Mouse (Mus musculus): ENCODE measurements around the gene C9orf72. TPM values are rescaled to one million over a fixed set of nuclear protein-coding genes. Genes with fewer than 3 reads are reported as not detected.

Gene C9orf72
- polyA plus RNA-seq, 1 experiment: 35.8 TPM

GRCm38 (mm10) chr4:35156149-35156611 is 69.8 kb downstream of the C9orf72 start:
- H3K27ac ChIP-seq (ENCODE audit: insufficient read depth, low read length): peak overlapping the region; percentile 32; the same call in 1 of the 2 replicates
- H3K4me3 ChIP-seq (replicated peaks; ENCODE audit: insufficient read depth, low read depth, low read length): peak overlapping the region; percentile 31
- no peaks in the 10 kb centered on the region; the same call in 1 of the 2 replicates for H3K27me3 ChIP-seq (ENCODE audit: control insufficient read depth, insufficient read depth, low read length)
- no peaks in the 10 kb centered on the region for H3K4me1 ChIP-seq (ENCODE audit: control insufficient read depth, insufficient read depth, low read length)
- TF ChIP-seq CTCF (IDR thresholded peaks at IDR 0.05; ENCODE audit: borderline replicate concordance, insufficient read depth, low read depth, low read length) (no peak), POLR2A (IDR thresholded peaks at IDR 0.05; ENCODE audit: borderline replicate concordance, insufficient read depth, low read length) (no peak)
- peak; percentile 33 to 34 for DNase-seq
- WGBS: 1% methylated on average over 26 of the region's 26 CpGs

GRCm38 (mm10) chr4:35155132-35155922 is 70.6 kb downstream of the C9orf72 start:
- 28% methylated on average over 20 of the region's 20 CpGs for WGBS
- H3K27ac ChIP-seq (ENCODE audit: insufficient read depth, low read length): no peak overlapping the region
- no peaks in the 10 kb centered on the region; the same call in 1 of the 2 replicates for H3K27me3 ChIP-seq (ENCODE audit: control insufficient read depth, insufficient read depth, low read length)
- H3K4me3 ChIP-seq (replicated peaks; ENCODE audit: insufficient read depth, low read depth, low read length): no peak overlapping the region
- H3K4me1 ChIP-seq (ENCODE audit: control insufficient read depth, insufficient read depth, low read length): no peaks in the 10 kb centered on the region
- DNase-seq: peak; percentile 11 to 20
- TF ChIP-seq CTCF (IDR thresholded peaks at IDR 0.05; ENCODE audit: borderline replicate concordance, insufficient read depth, low read depth, low read length) (no peak), POLR2A (IDR thresholded peaks at IDR 0.05; ENCODE audit: borderline replicate concordance, insufficient read depth, low read length) (no peak)

- Histone ChIP-seq H3K4me3 (replicated peaks; ENCODE audit: insufficient read depth, low read depth, low read length) (no peak overlapping the region), H3K27ac (ENCODE audit: insufficient read depth, low read length) (no peak overlapping the region), H3K4me1 (ENCODE audit: control insufficient read depth, insufficient read depth, low read length) (no peaks in the 10 kb centered on the region), H3K27me3 (ENCODE audit: control insufficient read depth, insufficient read depth, low read length) (no peaks in the 10 kb centered on the region; the same call in 1 of the 2 replicates)
- 51% methylated on average over 3 of the region's 3 CpGs for WGBS
- no peak for DNase-seq
- TF ChIP-seq POLR2A (IDR thresholded peaks at IDR 0.05; ENCODE audit: borderline replicate concordance, insufficient read depth, low read length) (no peak), CTCF (IDR thresholded peaks at IDR 0.05; ENCODE audit: borderline replicate concordance, insufficient read depth, low read depth, low read length) (no peak)
Measured at GRCm38 (mm10) chr4:35154051-35154450, 71.9 kb downstream of the C9orf72 start.

- no peak for TF ChIP-seq CTCF (IDR thresholded peaks at IDR 0.05; ENCODE audit: borderline replicate concordance, insufficient read depth, low read depth, low read length)
- Histone ChIP-seq H3K27ac (ENCODE audit: insufficient read depth, low read length) (no peak within 1 kb of the TSS), H3K4me1 (ENCODE audit: control insufficient read depth, insufficient read depth, low read length) (no peaks in the 10 kb centered on the region), H3K4me3 (replicated peaks; ENCODE audit: insufficient read depth, low read depth, low read length) (no peak within 1 kb of the TSS), H3K27me3 (ENCODE audit: control insufficient read depth, insufficient read depth, low read length) (no peaks in the 10 kb centered on the region; the same call in 1 of the 2 replicates)
- WGBS: 90% methylated on average over 4 of the region's 4 CpGs
- DNase-seq: no peak
Measured at GRCm38 (mm10) chr4:35151756-35152155, 74.2 kb downstream of the C9orf72 start, which contains the start of gene Ifnk. TSS of gene Ifnk (plus strand) at chr4:35152056.

GRCm38 (mm10) chr4:35150706-35151105 is 75.3 kb downstream of the C9orf72 start:
- DNase-seq: no peak
- 88% methylated on average over 3 of the region's 3 CpGs for WGBS
- Histone ChIP-seq H3K4me1 (ENCODE audit: control insufficient read depth, insufficient read depth, low read length) (no peaks in the 10 kb centered on the region), H3K27me3 (ENCODE audit: control insufficient read depth, insufficient read depth, low read length) (no peaks in the 10 kb centered on the region), H3K27ac (ENCODE audit: insufficient read depth, low read length) (no peak overlapping the region), H3K4me3 (replicated peaks; ENCODE audit: insufficient read depth, low read depth, low read length) (no peak overlapping the region)
- no peak for TF ChIP-seq POLR2A (IDR thresholded peaks at IDR 0.05; ENCODE audit: borderline replicate concordance, insufficient read depth, low read length)
- TF ChIP-seq CTCF (IDR thresholded peaks at IDR 0.05; ENCODE audit: borderline replicate concordance, insufficient read depth, low read depth, low read length): no peak

DNA sequence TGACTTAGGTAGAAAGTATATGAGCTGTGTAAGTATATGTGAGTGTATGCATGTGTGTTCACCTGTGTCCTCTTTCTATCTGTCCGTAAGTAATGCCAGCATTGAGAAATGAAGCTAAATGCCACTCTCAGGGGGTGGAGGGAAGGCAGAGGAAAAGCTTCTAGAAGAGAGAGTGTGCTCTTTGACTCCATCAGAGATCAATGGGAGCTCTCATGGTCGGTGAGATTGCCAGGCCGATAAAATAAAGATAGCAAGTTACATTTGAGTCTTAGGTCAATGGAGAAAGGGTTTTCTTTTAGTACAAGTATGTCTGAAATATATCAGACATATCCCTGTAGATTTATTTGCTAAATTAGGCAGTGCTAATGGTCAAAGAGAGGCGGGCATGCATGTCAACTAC is 77.6 kb downstream of the C9orf72 start:
- 96% methylated on average over 4 of the region's 4 CpGs for WGBS
- H3K4me3 ChIP-seq (replicated peaks; ENCODE audit: insufficient read depth, low read depth, low read length): no peak overlapping the region
- no peaks in the 10 kb centered on the region for H3K4me1 ChIP-seq (ENCODE audit: control insufficient read depth, insufficient read depth, low read length)
- DNase-seq: no peak
- no peak for TF ChIP-seq CTCF (IDR thresholded peaks at IDR 0.05; ENCODE audit: borderline replicate concordance, insufficient read depth, low read depth, low read length)
- TF ChIP-seq POLR2A (IDR thresholded peaks at IDR 0.05; ENCODE audit: borderline replicate concordance, insufficient read depth, low read length): no peak
- no peaks in the 10 kb centered on the region for H3K27me3 ChIP-seq (ENCODE audit: control insufficient read depth, insufficient read depth, low read length)
- no peak overlapping the region for H3K27ac ChIP-seq (ENCODE audit: insufficient read depth, low read length)

DNA sequence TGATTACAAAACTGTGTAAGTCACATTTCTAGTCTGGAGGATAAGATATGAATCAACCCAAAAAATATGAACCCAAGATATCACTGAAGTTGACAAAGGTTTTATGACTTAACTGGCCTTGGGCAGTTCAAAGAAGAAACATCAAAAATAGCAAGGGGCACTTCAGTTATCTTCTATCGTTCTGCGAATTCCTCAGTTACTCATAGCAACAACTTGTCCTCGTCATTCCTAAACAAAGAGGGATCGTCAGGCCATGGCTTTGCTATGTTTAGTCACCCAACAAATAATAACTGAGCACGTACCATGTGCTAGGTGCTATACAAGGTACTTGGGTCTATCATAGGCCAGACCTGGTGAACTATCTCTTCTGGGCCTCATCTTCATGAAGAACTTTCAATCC is 79.4 kb downstream of the C9orf72 start:
- H3K27ac ChIP-seq (ENCODE audit: insufficient read depth, low read length): no peak overlapping the region
- 95% methylated on average over 5 of the region's 5 CpGs for WGBS
- no peak overlapping the region for H3K4me3 ChIP-seq (replicated peaks; ENCODE audit: insufficient read depth, low read depth, low read length)
- H3K27me3 ChIP-seq (ENCODE audit: control insufficient read depth, insufficient read depth, low read length): no peaks in the 10 kb centered on the region
- no peaks in the 10 kb centered on the region for H3K4me1 ChIP-seq (ENCODE audit: control insufficient read depth, insufficient read depth, low read length)
- no peak for DNase-seq
- TF ChIP-seq POLR2A (IDR thresholded peaks at IDR 0.05; ENCODE audit: borderline replicate concordance, insufficient read depth, low read length) (no peak), CTCF (IDR thresholded peaks at IDR 0.05; ENCODE audit: borderline replicate concordance, insufficient read depth, low read depth, low read length) (no peak)

- no peaks in the 10 kb centered on the region for H3K27me3 ChIP-seq (ENCODE audit: control insufficient read depth, insufficient read depth, low read length)
- WGBS: 88% methylated on average over 10 of the region's 10 CpGs
- no peak for TF ChIP-seq CTCF (IDR thresholded peaks at IDR 0.05; ENCODE audit: borderline replicate concordance, insufficient read depth, low read depth, low read length)
- TF ChIP-seq POLR2A (IDR thresholded peaks at IDR 0.05; ENCODE audit: borderline replicate concordance, insufficient read depth, low read length): no peak
- H3K27ac ChIP-seq (ENCODE audit: insufficient read depth, low read length): no peak overlapping the region
- no peak overlapping the region for H3K4me3 ChIP-seq (replicated peaks; ENCODE audit: insufficient read depth, low read depth, low read length)
- no peaks in the 10 kb centered on the region for H3K4me1 ChIP-seq (ENCODE audit: control insufficient read depth, insufficient read depth, low read length)
- DNase-seq: no peak
Measured at GRCm38 (mm10) chr4:35145726-35146125, 80.2 kb downstream of the C9orf72 start.

Data from cerebellum, adult 2 months (tissue).